Mouse (Mus musculus) urinary bladder, adult 2 months (tissue): ENCODE data around the gene Mgat3. TPM values are rescaled to one million over a fixed set of nuclear protein-coding genes. Genes with fewer than 3 reads are reported as not detected.

Experiments
- DNase-seq: peaks from one replicate; pipeline ENCODE4 v3.0.0; 2022; ENCODE audit warnings: low spot score
- polyA plus RNA-seq: library from polyadenylated mRNA; depleted of rRNA; stranded (reverse); fragments of >200 nt; gene quantifications from 2 replicates; pipeline ENCODE4 v1.2.3, GENCODE M21; 2012

Gene Mgat3
- polyA plus RNA-seq, 1 experiment = 73.1 TPM

DNA sequence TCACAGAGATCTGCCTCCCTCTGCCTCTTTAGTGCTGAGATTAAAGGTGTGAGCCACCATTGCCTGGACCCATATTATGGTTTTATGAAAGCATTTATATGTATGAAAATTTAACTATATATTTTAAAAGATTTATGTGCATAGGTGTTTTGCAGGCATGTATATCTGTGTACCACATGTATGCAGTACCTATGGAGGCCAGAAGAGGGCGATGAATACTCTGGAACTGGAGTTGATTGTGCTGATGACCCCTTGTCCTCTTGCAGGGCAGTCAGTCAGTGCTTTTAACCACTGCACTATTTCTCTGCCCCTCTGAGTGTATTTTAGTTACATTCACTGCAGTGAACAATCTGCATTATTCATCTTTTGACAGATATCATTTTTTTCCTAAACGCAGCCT lies 52.3 kb downstream of the Mgat3 start:
- DNase-seq = no peak

- no peak for DNase-seq
Measured at GRCm38 (mm10) chr15:80228071-80228800, 54.7 kb downstream of the Mgat3 start.

GRCm38 (mm10) chr15:80232331-80232730 lies 58.8 kb downstream of the Mgat3 start:
- no peak for DNase-seq

DNA sequence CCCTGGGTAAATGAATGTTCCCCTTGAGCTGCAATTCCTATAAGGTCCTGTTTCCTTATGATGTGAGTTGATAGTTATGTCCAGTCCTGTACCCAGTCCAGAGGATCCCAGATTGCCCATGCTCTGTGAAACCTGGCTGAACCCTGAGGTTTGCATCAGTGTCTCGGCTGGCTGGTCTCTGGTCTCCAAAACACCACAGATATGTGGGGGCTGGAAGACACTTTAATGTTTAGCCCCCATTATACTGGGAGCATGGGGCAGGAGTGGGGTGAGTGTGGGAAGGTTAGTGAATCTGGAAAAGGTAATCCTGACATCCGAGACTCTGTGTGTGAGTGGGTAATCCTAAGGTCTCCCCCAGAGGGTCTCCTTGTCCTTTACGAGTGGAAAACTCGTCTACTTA lies 59.5 kb downstream of the Mgat3 start:
- DNase-seq = no peak

GRCm38 (mm10) chr15:80233733-80234509 lies 60.4 kb downstream of the Mgat3 start, which contains the start of gene Mief1:
TSS of gene Mief1 (plus strand) at chr15:80234018.
- peak; percentile 91 for DNase-seq

DNA sequence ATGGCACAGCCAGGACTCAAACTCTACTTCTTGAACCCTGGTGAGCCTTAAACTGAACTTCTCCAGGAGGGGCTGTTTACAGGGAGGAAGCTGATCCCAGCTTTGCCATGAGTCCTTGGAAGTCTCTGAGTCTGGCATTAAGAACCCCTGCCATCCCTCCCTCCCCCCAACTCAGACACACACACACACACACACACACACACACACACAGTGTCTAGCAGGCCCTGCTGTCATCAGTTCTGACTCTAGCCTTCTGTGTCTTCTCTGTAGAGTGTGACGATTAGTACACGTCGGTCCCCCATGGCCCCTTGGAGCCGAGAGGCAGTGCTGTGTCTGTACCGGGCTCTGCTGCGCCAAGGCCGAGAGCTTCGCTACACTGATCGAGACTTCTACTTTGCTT lies 62.0 kb downstream of the Mgat3 start, which contains the start of gene AC140267.1:
AC140267.1 (plus strand) TSS at position 301 of the 400 bp plus-strand sequence.
- DNase-seq = no peak

DNA sequence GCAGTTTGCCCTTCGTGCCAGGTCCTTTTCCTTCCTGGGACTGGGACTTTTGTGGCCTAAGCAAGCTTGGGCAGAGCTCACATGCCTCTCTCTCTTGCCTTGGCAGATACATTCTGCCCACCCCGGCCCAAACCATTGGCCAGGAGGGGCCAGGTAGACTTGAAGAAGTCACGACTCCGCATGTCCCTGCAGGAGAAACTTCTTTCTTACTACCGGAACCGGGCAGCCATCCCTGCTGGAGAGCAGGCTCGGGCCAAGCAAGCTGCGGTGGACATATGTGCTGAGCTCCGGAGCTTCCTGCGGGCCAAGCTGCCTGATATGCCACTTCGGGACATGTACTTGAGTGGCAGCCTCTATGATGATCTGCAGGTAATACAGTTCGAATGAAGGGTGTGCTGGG lies 74.6 kb downstream of the Mgat3 start:
- DNase-seq = no peak

DNA sequence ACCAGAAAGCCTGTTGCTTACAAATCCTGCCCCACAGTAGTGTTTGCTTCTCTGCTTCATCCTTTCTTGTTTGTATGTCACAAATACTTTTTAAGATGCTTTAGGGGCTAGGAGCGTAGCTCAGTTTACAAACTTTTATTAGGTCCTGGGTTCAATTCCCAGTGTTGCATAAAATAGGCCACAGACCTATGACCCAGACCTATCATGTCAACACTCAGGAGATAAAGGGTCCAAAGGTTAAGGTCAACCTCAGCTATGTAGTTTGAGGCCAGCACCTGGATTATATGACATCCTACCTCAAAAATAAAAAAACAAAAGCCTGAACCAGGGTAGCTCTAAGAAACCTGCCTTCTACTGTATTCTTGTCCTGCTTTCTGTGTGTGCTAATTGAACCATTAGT lies 75.1 kb downstream of the Mgat3 start:
- no peak for DNase-seq

- DNase-seq = no peak
Measured at GRCm38 (mm10) chr15:80249672-80250071, 76.2 kb downstream of the Mgat3 start.

GRCm38 (mm10) chr15:80250586-80250985 lies 77.1 kb downstream of the Mgat3 start:
- no peak for DNase-seq

DNA sequence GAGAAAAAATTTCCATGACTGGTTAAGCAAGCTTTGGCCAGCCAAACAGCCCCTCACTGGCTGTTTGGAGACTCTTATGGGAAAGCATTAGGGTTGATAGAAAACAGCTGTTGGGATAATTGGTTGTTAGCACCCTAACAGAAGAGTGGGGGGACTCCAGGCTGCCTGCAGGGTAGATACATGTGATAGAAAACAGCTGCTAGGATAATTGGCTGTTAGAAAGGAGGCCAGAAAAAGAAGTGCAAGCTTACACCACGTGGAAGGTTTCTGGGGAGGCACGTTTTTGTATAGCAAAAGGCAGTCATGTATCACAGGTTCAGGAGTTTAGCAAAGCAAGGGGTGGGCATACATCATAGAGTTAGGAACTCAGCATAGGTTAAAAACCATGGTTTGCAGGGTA lies 80.0 kb downstream of the Mgat3 start:
- DNase-seq = no peak

DNA sequence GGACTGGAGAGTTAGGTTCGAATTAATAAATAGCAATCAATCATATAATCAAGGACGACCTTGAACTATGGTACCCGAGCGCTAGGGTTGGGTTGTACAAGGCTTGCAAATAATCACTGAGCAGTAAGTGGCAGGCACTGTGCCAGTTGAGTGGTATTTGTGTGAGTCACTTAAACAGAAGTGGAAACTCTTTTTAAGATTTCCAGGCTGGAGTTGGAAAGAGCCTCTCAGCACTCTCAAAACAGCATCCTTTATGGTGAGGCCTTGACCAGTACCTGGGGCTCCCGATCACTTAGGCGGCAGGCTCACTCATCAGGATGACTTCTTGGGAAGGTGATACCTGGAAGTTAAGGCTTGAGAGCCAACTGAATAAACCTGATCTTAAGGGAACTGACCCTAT lies 80.7 kb downstream of the Mgat3 start:
- no peak for DNase-seq

GRCm38 (mm10) chr15:80254847-80255645 lies 81.5 kb downstream of the Mgat3 start, which contains the start of gene Atf4:
TSS of gene Atf4 (plus strand) at chr15:80255184.
- DNase-seq = peak; percentile 100

GRCm38 (mm10) chr15:80255646-80256121 lies 82.2 kb downstream of the Mgat3 start:
- peak; percentile 77 for DNase-seq

DNA sequence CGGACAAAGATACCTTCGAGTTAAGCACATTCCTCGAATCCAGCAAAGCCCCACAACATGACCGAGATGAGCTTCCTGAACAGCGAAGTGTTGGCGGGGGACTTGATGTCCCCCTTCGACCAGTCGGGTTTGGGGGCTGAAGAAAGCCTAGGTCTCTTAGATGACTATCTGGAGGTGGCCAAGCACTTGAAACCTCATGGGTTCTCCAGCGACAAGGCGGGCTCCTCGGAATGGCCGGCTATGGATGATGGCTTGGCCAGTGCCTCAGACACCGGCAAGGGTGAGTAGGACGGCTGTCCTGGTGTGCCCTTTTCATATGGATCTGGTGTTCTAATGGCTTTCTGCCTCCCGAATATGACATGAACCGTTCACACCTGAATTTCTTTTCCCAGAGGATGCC lies 82.7 kb downstream of the Mgat3 start:
- DNase-seq = no peak

- no peak for DNase-seq
Measured at GRCm38 (mm10) chr15:80256656-80257601, 83.4 kb downstream of the Mgat3 start.

DNA sequence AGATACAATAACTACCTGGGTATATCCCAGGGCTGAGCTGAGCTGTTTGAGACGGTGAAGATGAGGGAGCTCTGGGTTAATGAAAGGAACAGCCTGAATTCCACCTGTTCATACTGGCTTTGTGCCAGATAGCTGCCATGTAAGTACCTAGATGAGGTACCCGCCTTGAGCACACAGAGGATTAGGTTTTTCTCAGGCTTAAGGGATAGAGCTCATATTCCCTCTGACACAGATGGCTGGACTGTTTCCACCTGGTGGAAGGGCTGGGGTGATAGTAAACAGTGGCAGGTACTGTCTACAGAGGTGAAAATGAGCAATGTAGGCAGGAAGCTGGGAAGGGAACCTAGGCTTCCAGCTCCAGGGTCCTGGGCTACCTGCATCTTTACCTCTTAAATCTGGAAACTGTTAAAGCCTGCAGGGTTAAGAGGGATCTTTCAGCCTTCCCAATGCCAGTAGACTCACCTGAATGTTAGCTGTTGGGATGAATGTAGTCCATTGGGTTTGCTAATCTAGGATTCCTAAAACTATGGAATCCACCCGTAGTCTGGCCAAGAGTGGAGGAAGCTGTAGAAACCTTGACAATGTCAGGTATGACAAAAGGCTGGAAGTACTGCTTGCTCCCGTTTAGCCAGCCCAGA lies 84.2 kb downstream of the Mgat3 start:
- DNase-seq = no peak

GRCm38 (mm10) chr15:80258240-80259170 lies 85.0 kb downstream of the Mgat3 start:
- DNase-seq = no peak

DNA sequence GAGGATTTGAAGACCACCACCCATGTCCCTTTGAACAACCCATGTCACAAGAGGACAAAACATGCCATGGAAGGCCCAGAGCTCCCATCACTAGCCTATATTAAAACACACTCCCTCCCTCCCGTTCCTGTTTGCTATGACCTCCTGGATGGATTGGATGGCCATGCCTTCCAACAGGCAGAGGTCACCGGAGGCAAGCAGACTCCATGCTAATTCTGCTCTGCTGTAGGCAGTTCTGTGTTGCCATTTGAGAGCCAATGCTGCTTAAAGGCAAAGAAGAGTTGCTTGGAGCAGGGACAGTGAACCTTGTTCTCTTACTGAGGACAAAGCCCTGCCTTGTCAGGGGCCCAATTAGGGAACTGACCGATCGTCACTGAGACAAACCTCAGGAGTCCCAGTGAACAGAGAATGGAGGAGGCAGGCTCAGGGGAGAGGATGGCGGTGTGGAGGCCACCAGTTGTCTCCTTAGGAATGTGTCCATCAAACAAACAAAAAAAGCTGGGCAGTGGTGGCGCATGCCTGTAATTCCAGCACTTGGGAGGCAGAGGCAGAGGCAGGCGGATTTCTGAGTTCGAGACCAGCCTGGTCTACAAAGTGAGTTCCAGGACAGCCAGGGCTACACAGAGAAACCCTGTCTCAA lies 86.0 kb downstream of the Mgat3 start:
- no peak for DNase-seq
